Mouse (Mus musculus): ENCODE measurements at regions not wholly inside any gene's neighbourhood (a gene's known extent, or its start where the extent isn't known, plus 50 kb on each side); places are given as distances from the start of the nearest gene placed in this dataset.

GRCm38 (mm10) chr8:92080852-92081251, 276.6 kb upstream of the Irx5 start:
- TF ChIP-seq CHD2 (IDR thresholded peaks at IDR 0.05; ENCODE audit: low read depth, low read length) (no peak), ZC3H11A (IDR thresholded peaks at IDR 0.05; ENCODE audit: borderline replicate concordance, low read depth, low read length) (no peak), ZNF384 (IDR thresholded peaks at IDR 0.05; ENCODE audit: low read depth, low read length) (no peak)
